Mouse (Mus musculus): ENCODE data around the gene Recql5. TPM values are rescaled to one million over a fixed set of nuclear protein-coding genes. Genes with fewer than 3 reads are reported as not detected.

Gene Recql5
- polyA plus RNA-seq, 1 experiment from 2014 or later: 24.6 TPM

GRCm38 (mm10) chr11:115904231-115904955 lies 28.9 kb downstream of the Recql5 start:
- WGBS: 84% methylated on average over 8 of the region's 8 CpGs
- H3K4me1 ChIP-seq: no peaks in the 10 kb centered on the region
- ATAC-seq (replicated peaks): no peak
- H3K27ac ChIP-seq (replicated peaks): no peak overlapping the region
- H3K9me3 ChIP-seq: no peaks in the 10 kb centered on the region
- no peaks in the 10 kb centered on the region for H3K36me3 ChIP-seq
- no peak overlapping the region for H3K4me2 ChIP-seq (replicated peaks)
- no peak overlapping the region for H3K4me3 ChIP-seq
- H3K9ac ChIP-seq (replicated peaks): no peak overlapping the region
- H3K27me3 ChIP-seq: no peaks in the 10 kb centered on the region

- WGBS: 82% methylated on average over 11 of the region's 11 CpGs
Observed at GRCm38 (mm10) chr11:115903384-115904230, 29.7 kb downstream of the Recql5 start.

GRCm38 (mm10) chr11:115902831-115903230 lies 30.4 kb downstream of the Recql5 start:
- Histone ChIP-seq H3K4me1 (0 out of 2 replicates have a peak, but pooled peaks cover 3% of the 10 kb centered on the region), H3K9ac (replicated peaks) (no peak overlapping the region), H3K27ac (replicated peaks) (no peak overlapping the region), H3K27me3 (no peaks in the 10 kb centered on the region), H3K36me3 (no peaks in the 10 kb centered on the region), H3K4me3 (no peak overlapping the region), H3K4me2 (replicated peaks) (no peak overlapping the region), H3K9me3 (no peaks in the 10 kb centered on the region)
- ATAC-seq (replicated peaks): no peak
- WGBS: 87% methylated on average over 1 of the region's 1 CpGs

More at GRCm38 (mm10) chr11:115903384-115904230, 29.7 kb downstream of the Recql5 start:
- no peak overlapping the region for H3K4me2 ChIP-seq (replicated peaks)
- H3K27ac ChIP-seq (replicated peaks): no peak overlapping the region
- ATAC-seq (replicated peaks): no peak
- H3K4me3 ChIP-seq: no peak overlapping the region
- 0 out of 2 replicates have a peak, but pooled peaks cover 3% of the 10 kb centered on the region for H3K4me1 ChIP-seq
- H3K36me3 ChIP-seq: no peaks in the 10 kb centered on the region
- no peaks in the 10 kb centered on the region for H3K9me3 ChIP-seq
- H3K9ac ChIP-seq (replicated peaks): no peak overlapping the region
- no peaks in the 10 kb centered on the region for H3K27me3 ChIP-seq

GRCm38 (mm10) chr11:115902177-115902576 lies 31.1 kb downstream of the Recql5 start:
- no peak overlapping the region for H3K27ac ChIP-seq (replicated peaks)
- no peaks in the 10 kb centered on the region for H3K36me3 ChIP-seq
- no peaks in the 10 kb centered on the region for H3K27me3 ChIP-seq
- H3K9me3 ChIP-seq: no peaks in the 10 kb centered on the region
- ATAC-seq (replicated peaks): no peak
- H3K4me1 ChIP-seq: 0 out of 2 replicates have a peak, but pooled peaks cover 3% of the 10 kb centered on the region
- no peak overlapping the region for H3K9ac ChIP-seq (replicated peaks)
- WGBS: 81% methylated on average over 5 of the region's 5 CpGs
- H3K4me2 ChIP-seq (replicated peaks): no peak overlapping the region
- no peak overlapping the region for H3K4me3 ChIP-seq

- Histone ChIP-seq H3K27ac (replicated peaks) (no peak overlapping the region), H3K9me3 (no peaks in the 10 kb centered on the region), H3K27me3 (no peaks in the 10 kb centered on the region), H3K4me3 (no peak overlapping the region), H3K4me2 (replicated peaks) (no peak overlapping the region), H3K36me3 (no peaks in the 10 kb centered on the region), H3K9ac (replicated peaks) (no peak overlapping the region), H3K4me1 (0 out of 2 replicates have a peak, but pooled peaks cover 3% of the 10 kb centered on the region)
- 91% methylated on average over 9 of the region's 9 CpGs for WGBS
- ATAC-seq (replicated peaks): no peak
Observed at GRCm38 (mm10) chr11:115901338-115902161, 31.7 kb downstream of the Recql5 start.

GRCm38 (mm10) chr11:115900561-115901337 lies 32.5 kb downstream of the Recql5 start:
- no peak overlapping the region for H3K27ac ChIP-seq (replicated peaks)
- ATAC-seq (replicated peaks): no peak
- no peaks in the 10 kb centered on the region for H3K36me3 ChIP-seq
- no peak overlapping the region for H3K4me2 ChIP-seq (replicated peaks)
- no peaks in the 10 kb centered on the region for H3K27me3 ChIP-seq
- WGBS: 79% methylated on average over 8 of the region's 8 CpGs
- H3K9me3 ChIP-seq: no peaks in the 10 kb centered on the region
- H3K9ac ChIP-seq (replicated peaks): no peak overlapping the region
- no peak overlapping the region for H3K4me3 ChIP-seq
- 0 out of 2 replicates have a peak, but pooled peaks cover 3% of the 10 kb centered on the region for H3K4me1 ChIP-seq

- no peak within 1 kb of the TSS for H3K4me3 ChIP-seq
- H3K27me3 ChIP-seq: no peaks in the 10 kb centered on the region
- no peak within 1 kb of the TSS for H3K4me2 ChIP-seq (replicated peaks)
- no peaks in the 10 kb centered on the region for H3K9me3 ChIP-seq
- no peak for ATAC-seq (replicated peaks)
- no peak within 1 kb of the TSS for H3K9ac ChIP-seq (replicated peaks)
- 35% methylated on average over 16 of the region's 16 CpGs for WGBS
- 0 out of 2 replicates have a peak, but pooled peaks cover 3% of the 10 kb centered on the region for H3K4me1 ChIP-seq
- no peak within 1 kb of the TSS for H3K27ac ChIP-seq (replicated peaks)
- peaks cover 6% of the 10 kb centered on the region; the same call in 1 of the 2 replicates for H3K36me3 ChIP-seq
Observed at GRCm38 (mm10) chr11:115899486-115900266, 33.6 kb downstream of the Recql5 start, which contains the start of gene Smim5. Gene Smim5, plus strand, starts transcription at chr11:115899966.

- Histone ChIP-seq H3K27me3 (no peaks in the 10 kb centered on the region), H3K27ac (replicated peaks) (no peak overlapping the region), H3K4me3 (no peak overlapping the region), H3K4me2 (replicated peaks) (no peak overlapping the region), H3K36me3 (peaks cover 12% of the 10 kb centered on the region), H3K9ac (replicated peaks) (no peak overlapping the region), H3K9me3 (no peaks in the 10 kb centered on the region), H3K4me1 (0 out of 2 replicates have a peak, but pooled peaks cover 3% of the 10 kb centered on the region)
- 21% methylated on average over 4 of the region's 4 CpGs for WGBS
- no peak for ATAC-seq (replicated peaks)
Observed at GRCm38 (mm10) chr11:115898886-115899285, 34.4 kb downstream of the Recql5 start.

GRCm38 (mm10) chr11:115898446-115898845 lies 34.8 kb downstream of the Recql5 start:
- Histone ChIP-seq H3K4me1 (0 out of 2 replicates have a peak, but pooled peaks cover 3% of the 10 kb centered on the region), H3K4me2 (replicated peaks) (no peak overlapping the region), H3K9me3 (no peaks in the 10 kb centered on the region), H3K36me3 (peaks cover 12% of the 10 kb centered on the region), H3K27me3 (no peaks in the 10 kb centered on the region), H3K9ac (replicated peaks) (no peak overlapping the region), H3K27ac (replicated peaks) (no peak overlapping the region), H3K4me3 (no peak overlapping the region)
- ATAC-seq (replicated peaks): no peak
- WGBS: 91% methylated on average over 7 of the region's 7 CpGs

- 82% methylated on average over 14 of the region's 14 CpGs for WGBS
- H3K27ac ChIP-seq (replicated peaks): no peak overlapping the region
- peaks cover 12% of the 10 kb centered on the region for H3K36me3 ChIP-seq
- H3K4me2 ChIP-seq (replicated peaks): no peak overlapping the region
- no peak overlapping the region for H3K9ac ChIP-seq (replicated peaks)
- H3K9me3 ChIP-seq: no peaks in the 10 kb centered on the region
- no peak overlapping the region for H3K4me3 ChIP-seq
- H3K4me1 ChIP-seq: 0 out of 2 replicates have a peak, but pooled peaks cover 3% of the 10 kb centered on the region
- no peaks in the 10 kb centered on the region for H3K27me3 ChIP-seq
- no peak for ATAC-seq (replicated peaks)
Observed at GRCm38 (mm10) chr11:115894755-115895520, 38.3 kb downstream of the Recql5 start.
